9 mouse cellular contexts compared by ENCODE assay signal in genomic region chr12:33129410-33129809, GRCm38 (mm10). TPM values are rescaled to one million over a fixed set of nuclear protein-coding genes. Genes with fewer than 3 reads are reported as not detected.
DNase-seq lines count a peak whose midpoint lies in the region; ATAC-seq and TF ChIP-seq lines count a peak whose summit lies in the region.
"Had no signal": no experiment of that assay in that cellular context is flagged by ENCODE, and none has a peak within 500 bp of the region (broad histone marks: within the 10 kb centered on the region; RNA-seq: fewer than 3 reads in every experiment).

No protein-coding gene starts in this region.

- H3K27me3 ChIP-seq in kidney, embryonic 16.5 days (ENCODE audit: insufficient read depth, low read length) = no peaks in the 10 kb centered on the region
- H3K27me3 ChIP-seq in E14TG2a.4 (ENCODE audit: insufficient read depth, low read length) = no peaks in the 10 kb centered on the region
- no peaks in the 10 kb centered on the region for H3K27me3 ChIP-seq in hindbrain, embryonic 13.5 days

- no peak overlapping the region for H3K9ac ChIP-seq in kidney, embryonic 16.5 days (replicated peaks; ENCODE audit: low read length)
- no peak overlapping the region for H3K9ac ChIP-seq in hindbrain, embryonic 13.5 days

- no peaks in the 10 kb centered on the region for H3K36me3 ChIP-seq in kidney, embryonic 16.5 days (ENCODE audit: insufficient read depth, low read length)
- H3K36me3 ChIP-seq in E14TG2a.4 (ENCODE audit: insufficient read depth, low read length) = no peaks in the 10 kb centered on the region
- no peaks in the 10 kb centered on the region for H3K36me3 ChIP-seq in hindbrain, embryonic 13.5 days

- no peak for ATAC-seq in kidney, embryonic 16.5 days (ENCODE audit: low FRiP score, low TSS enrichment)
- peak; percentile 47; the same call in 1 of the 2 replicates for ATAC-seq in hindbrain, embryonic 13.5 days (ENCODE audit: low FRiP score)

- H3K9me3 ChIP-seq in kidney, embryonic 16.5 days (ENCODE audit: low read length) = no peaks in the 10 kb centered on the region
- no peaks in the 10 kb centered on the region for H3K9me3 ChIP-seq in E14TG2a.4 (ENCODE audit: low read length)
- H3K9me3 ChIP-seq in hindbrain, embryonic 13.5 days = no peaks in the 10 kb centered on the region

- H3K4me3 ChIP-seq in kidney, embryonic 16.5 days (ENCODE audit: low read length) = no peak overlapping the region
- H3K4me3 ChIP-seq in E14TG2a.4 (replicated peaks; ENCODE audit: low read length) = peak overlapping the region; percentile 63
- no peak overlapping the region for H3K4me3 ChIP-seq in hindbrain, embryonic 13.5 days

- H3K27ac ChIP-seq in kidney, embryonic 16.5 days (ENCODE audit: low read length) = no peak overlapping the region
- H3K27ac ChIP-seq in hindbrain, embryonic 13.5 days = no peak overlapping the region
- H3K27ac ChIP-seq: kidney, postnatal 0 days had no signal

- no peaks in the 10 kb centered on the region for H3K4me1 ChIP-seq in kidney, embryonic 16.5 days (ENCODE audit: insufficient read depth, low read length)
- H3K4me1 ChIP-seq in E14TG2a.4 (replicated peaks; ENCODE audit: low read depth, low read length) = peaks cover 78% of the 10 kb centered on the region
- peaks cover 15% of the 10 kb centered on the region for H3K4me1 ChIP-seq in hindbrain, embryonic 13.5 days (replicated peaks)

- peak; percentile 40 for DNase-seq in kidney, adult 18-20 months
- peak; percentile 47 for DNase-seq in adrenal gland, adult 8-10 months
- no peak for DNase-seq in left cerebral cortex, postnatal 25 days (ENCODE audit: low spot score in 2 of 2)
- no peak for DNase-seq in right cerebral cortex, postnatal 25 days
- DNase-seq in cerebellum, postnatal 14 days = no peak

- no peak for TF ChIP-seq CTCF in E14TG2a.4 (conservative IDR thresholded peaks at IDR 0.05; ENCODE audit: low read length)

- WGBS in kidney, embryonic 16.5 days = 16% methylated on average over 4 of the region's 4 CpGs
- WGBS in hindbrain, embryonic 13.5 days = 8% methylated on average over 4 of the region's 4 CpGs

- intact Hi-C loops in left cerebral cortex, postnatal 25 days (cut with DNase I) = no loop called here

- no peak overlapping the region for H3K4me2 ChIP-seq in kidney, embryonic 16.5 days (replicated peaks; ENCODE audit: low read depth, low read length)
- no peak overlapping the region for H3K4me2 ChIP-seq in hindbrain, embryonic 13.5 days

RNA-seq across cellular contexts. Expression of gene Atxn7l1, which starts 18.1 kb away (rescaled TPM):
- 9.9 and 15.4 TPM in 2 replicates for polyA plus RNA-seq in kidney, embryonic 16.5 days (2015; fragmentation: Nextera tagmentation; extraction: Ambion mirVana)
- total RNA-seq in adrenal gland, adult 8-10 months (2022) = 10 to 100 TPM; 25.2 to 44.6 (median 35.4) TPM
- polyA plus RNA-seq in hindbrain, embryonic 13.5 days (2015; fragmentation: Nextera tagmentation; extraction: Ambion mirVana) = 19.9 and 22.4 TPM in 2 replicates
- total RNA-seq in left cerebral cortex, postnatal 25 days (2021) = 10 to 100 TPM; 56.8 to 60.8 TPM

RNA-seq across cellular contexts. Expression of gene Cdhr3, which starts 36.7 kb away (rescaled TPM):
- polyA plus RNA-seq in kidney, embryonic 16.5 days (2015; fragmentation: Nextera tagmentation; extraction: Ambion mirVana) = 0.05 TPM in 1 of 2 replicates, not detected in the other
- under 1 TPM in 2 of 4 experiments, not detected in 2; 0.15 to 0.30 TPM for total RNA-seq in adrenal gland, adult 8-10 months (2022)
- polyA plus RNA-seq in hindbrain, embryonic 13.5 days (2015; fragmentation: Nextera tagmentation; extraction: Ambion mirVana) = 0.25 and 0.26 TPM in 2 replicates
- 1 to 10 TPM in 1 of 2 experiments, under 1 TPM in 1; 0.76 to 1.8 TPM for total RNA-seq in left cerebral cortex, postnatal 25 days (2021)
- polyA plus RNA-seq: kidney, postnatal 0 days had no signal

Comparison
In these comparisons a context has a peak if more than half of its experiments do, and no peak if none do; other contexts are left out.
1. DNase-seq: peak in kidney, adult 18-20 months (single experiment) and adrenal gland, adult 8-10 months (single experiment); none in left cerebral cortex, postnatal 25 days (0 of 2), right cerebral cortex, postnatal 25 days (single experiment) and cerebellum, postnatal 14 days (0 of 2).